Mouse (Mus musculus): ENCODE results near the gene Ralbp1.

Gene Ralbp1

GRCm38 (mm10) chr17:65850487-65850886, 35.1 kb downstream of the Ralbp1 start:
- no peak for DNase-seq (ENCODE audit: low read depth)

GRCm38 (mm10) chr17:65847694-65848449, 37.7 kb downstream of the Ralbp1 start:
- DNase-seq (ENCODE audit: low read depth) = no peak

GRCm38 (mm10) chr17:65845423-65845822, 40.2 kb downstream of the Ralbp1 start:
- no peak for DNase-seq (ENCODE audit: low read depth)

GRCm38 (mm10) chr17:65842669-65843381, 42.8 kb downstream of the Ralbp1 start:
- DNase-seq (ENCODE audit: low read depth) = no peak

- DNase-seq (ENCODE audit: low read depth) = no peak
Observed at GRCm38 (mm10) chr17:65839541-65840256, 45.9 kb downstream of the Ralbp1 start.

GRCm38 (mm10) chr17:65836746-65837145, 48.9 kb downstream of the Ralbp1 start:
- DNase-seq (ENCODE audit: low read depth) = no peak

GRCm38 (mm10) chr17:65833891-65834290, 51.7 kb downstream of the Ralbp1 start:
- DNase-seq (ENCODE audit: low read depth) = no peak

GRCm38 (mm10) chr17:65830216-65830863, 55.3 kb downstream of the Ralbp1 start:
- DNase-seq (ENCODE audit: low read depth) = no peak

GRCm38 (mm10) chr17:65828951-65829350, 56.6 kb downstream of the Ralbp1 start:
- DNase-seq (ENCODE audit: low read depth) = no peak

- DNase-seq (ENCODE audit: low read depth) = no peak
Observed at GRCm38 (mm10) chr17:65827904-65828303, 57.7 kb downstream of the Ralbp1 start.

GRCm38 (mm10) chr17:65827119-65827840, 58.3 kb downstream of the Ralbp1 start:
- no peak for DNase-seq (ENCODE audit: low read depth)

GRCm38 (mm10) chr17:65826257-65826656, 59.3 kb downstream of the Ralbp1 start:
- DNase-seq (ENCODE audit: low read depth) = peak; percentile 4

GRCm38 (mm10) chr17:65824246-65824645, 61.4 kb downstream of the Ralbp1 start:
- DNase-seq (ENCODE audit: low read depth) = no peak

GRCm38 (mm10) chr17:65822423-65822822, 63.2 kb downstream of the Ralbp1 start:
- no peak for DNase-seq (ENCODE audit: low read depth)

- DNase-seq (ENCODE audit: low read depth) = no peak
Observed at GRCm38 (mm10) chr17:65820197-65820596, 65.4 kb downstream of the Ralbp1 start.

- no peak for DNase-seq (ENCODE audit: low read depth)
Observed at GRCm38 (mm10) chr17:65813763-65814162, 71.8 kb downstream of the Ralbp1 start.

GRCm38 (mm10) chr17:65811032-65811431, 74.6 kb downstream of the Ralbp1 start:
- DNase-seq (ENCODE audit: low read depth) = no peak

- DNase-seq (ENCODE audit: low read depth) = no peak
Observed at GRCm38 (mm10) chr17:65806416-65806815, 79.2 kb downstream of the Ralbp1 start.

- DNase-seq (ENCODE audit: low read depth) = no peak
Observed at GRCm38 (mm10) chr17:65805966-65806365, 79.6 kb downstream of the Ralbp1 start.

GRCm38 (mm10) chr17:65802026-65802425, 83.6 kb downstream of the Ralbp1 start:
- no peak for DNase-seq (ENCODE audit: low read depth)

- DNase-seq (ENCODE audit: low read depth) = no peak
Observed at GRCm38 (mm10) chr17:65800451-65800850, 85.1 kb downstream of the Ralbp1 start.

- DNase-seq (ENCODE audit: low read depth) = no peak
Observed at GRCm38 (mm10) chr17:65799353-65799752, 86.2 kb downstream of the Ralbp1 start.
